Mouse (Mus musculus): Measurements from ENCODE around the gene Cd28.

The Cd28 gene

GRCm38 (mm10) chr1:60716567-60716966 is at the start of gene Cd28:
TSS of gene Cd28 (plus strand) at chr1:60716800.
- DNase-seq = no peak

- DNase-seq = peak; percentile 26 to 44
Observed at GRCm38 (mm10) chr1:60667873-60668616, 48.6 kb upstream of the Cd28 start.

GRCm38 (mm10) chr1:60669048-60669447 is 47.6 kb upstream of the Cd28 start:
- DNase-seq = no peak

GRCm38 (mm10) chr1:60669664-60670063 is 46.9 kb upstream of the Cd28 start:
- DNase-seq = no peak

GRCm38 (mm10) chr1:60670172-60670571 is 46.4 kb upstream of the Cd28 start:
- DNase-seq = no peak

- DNase-seq = no peak
Observed at GRCm38 (mm10) chr1:60683766-60684165, 32.8 kb upstream of the Cd28 start.

GRCm38 (mm10) chr1:60696115-60696895 is 20.3 kb upstream of the Cd28 start:
- DNase-seq = no peak

GRCm38 (mm10) chr1:60702641-60703040 is 14.0 kb upstream of the Cd28 start:
- DNase-seq = no peak

GRCm38 (mm10) chr1:60713238-60713637 is 3.4 kb upstream of the Cd28 start:
- no peak for DNase-seq

- peak; percentile 51 to 61 for DNase-seq
Observed at GRCm38 (mm10) chr1:60715651-60716196, 876 bp upstream of the Cd28 start.

- no peak for DNase-seq
Observed at GRCm38 (mm10) chr1:60718580-60718979, 2.0 kb downstream of the Cd28 start.

GRCm38 (mm10) chr1:60723555-60723954 is 7.0 kb downstream of the Cd28 start:
- DNase-seq = no peak

- DNase-seq = peak in 1 of 2 experiments; percentile 33
Observed at GRCm38 (mm10) chr1:60731940-60732339, 15.3 kb downstream of the Cd28 start.

GRCm38 (mm10) chr1:60735072-60735907 is 18.7 kb downstream of the Cd28 start:
- DNase-seq = peak; percentile 52 to 76

GRCm38 (mm10) chr1:60735908-60736280 is 19.3 kb downstream of the Cd28 start:
- DNase-seq = no peak

- no peak for DNase-seq
Observed at GRCm38 (mm10) chr1:60744266-60744665, 27.7 kb downstream of the Cd28 start.

GRCm38 (mm10) chr1:60745664-60746063 is 29.1 kb downstream of the Cd28 start:
- peak in 1 of 2 experiments; percentile 22 for DNase-seq

- DNase-seq = peak in 1 of 2 experiments; percentile 31
Observed at GRCm38 (mm10) chr1:60746153-60746552, 29.6 kb downstream of the Cd28 start.

- no peak for DNase-seq
Observed at GRCm38 (mm10) chr1:60746856-60747255, 30.3 kb downstream of the Cd28 start.

GRCm38 (mm10) chr1:60748286-60748685 is 31.7 kb downstream of the Cd28 start:
- no peak for DNase-seq

GRCm38 (mm10) chr1:60748936-60749335 is 32.3 kb downstream of the Cd28 start:
- no peak for DNase-seq

GRCm38 (mm10) chr1:60749346-60749840 is 32.8 kb downstream of the Cd28 start:
- no peak for DNase-seq

Data from lung, postnatal 4 days (tissue).